Mouse (Mus musculus) kidney, postnatal 4 days (tissue): Measurements from ENCODE around the gene St8sia1.

Experiments used
- DNase-seq, 2 experiments: peaks; one replicate each; pipeline ENCODE4 v3.0.0; 2021; ENCODE audit warnings: mixed read lengths in 2 of 2

St8sia1 gene

DNA sequence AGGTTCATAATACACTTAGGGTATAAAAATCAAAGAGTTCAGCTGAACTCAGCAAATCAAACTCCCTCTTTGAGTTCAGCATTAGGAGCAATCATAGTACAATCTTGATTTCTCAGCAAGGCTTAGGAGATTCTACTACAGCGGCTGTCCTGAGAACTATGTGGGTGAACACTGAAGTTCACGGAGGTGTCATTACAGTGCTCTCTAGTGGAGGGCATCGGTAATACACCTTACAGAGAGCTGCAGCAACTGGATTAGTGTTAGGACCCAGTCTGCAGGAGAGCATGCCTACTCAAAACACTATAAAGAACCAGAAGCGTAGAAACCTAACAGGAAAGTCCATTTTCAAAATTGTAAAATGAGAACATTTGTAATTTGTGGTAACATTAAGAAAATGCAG is 178.9 kb downstream of the St8sia1 start:
- peak; percentile 63 to 66 for DNase-seq

- no peak for DNase-seq
Measured at GRCm38 (mm10) chr6:142781286-142781685, 183.0 kb downstream of the St8sia1 start.

DNA sequence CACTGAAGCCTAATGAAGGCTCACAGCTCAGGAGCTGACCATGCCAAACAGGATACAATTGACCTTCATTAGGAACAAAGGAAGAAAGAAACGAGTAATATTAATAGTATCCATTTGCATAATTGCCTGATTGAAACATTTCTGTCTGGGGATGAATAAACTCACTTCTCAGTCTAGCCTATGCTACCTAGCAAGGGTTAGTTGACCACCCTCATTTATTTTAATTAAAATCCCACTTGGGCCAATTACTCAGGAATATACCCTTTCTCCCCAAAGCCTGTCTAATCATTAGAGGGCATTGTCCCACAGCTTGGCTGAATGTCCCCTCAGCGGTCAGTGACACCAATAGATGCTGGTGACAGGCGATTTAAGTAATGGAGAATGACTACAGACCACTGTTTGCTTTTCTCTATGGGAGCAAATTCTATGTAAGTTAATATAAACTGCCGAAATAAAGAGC is 183.6 kb downstream of the St8sia1 start:
- DNase-seq, result no peak

DNA sequence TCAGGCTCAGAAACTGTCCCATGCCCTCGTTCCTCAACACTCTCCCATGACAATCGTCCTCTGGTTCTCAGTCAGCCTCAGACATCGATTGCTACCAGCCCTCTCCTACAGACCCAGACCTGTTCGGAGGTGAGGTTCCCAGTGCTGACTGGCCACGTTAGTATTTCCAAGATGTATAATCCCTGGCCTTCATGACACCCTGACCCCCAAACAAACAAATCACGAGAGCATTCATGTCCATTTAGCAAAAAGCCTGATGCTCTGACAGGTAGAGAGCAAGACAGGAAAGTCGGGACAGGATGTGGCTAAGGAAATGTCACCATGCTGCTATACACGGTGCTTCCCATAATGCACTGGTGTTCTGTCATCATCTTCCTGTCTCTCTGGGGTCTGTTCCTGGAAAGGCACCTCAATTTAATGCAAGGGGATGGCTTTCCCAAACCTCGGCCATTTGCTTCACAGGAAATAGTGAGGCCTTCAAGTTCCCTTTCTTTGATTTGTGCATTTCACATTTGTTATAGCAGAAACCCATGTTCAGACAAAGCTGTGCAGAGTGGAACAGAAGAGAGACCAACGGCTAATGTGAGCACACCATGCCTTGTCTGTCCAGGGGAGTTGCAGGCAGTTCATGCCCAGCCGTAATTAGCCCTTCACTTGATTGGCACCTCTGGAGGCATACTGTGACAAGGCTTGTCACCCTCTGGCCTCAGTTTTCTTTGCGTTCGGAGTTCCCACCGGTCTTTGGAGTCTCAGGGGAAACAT is 184.3 kb downstream of the St8sia1 start:
- no peak for DNase-seq

DNA sequence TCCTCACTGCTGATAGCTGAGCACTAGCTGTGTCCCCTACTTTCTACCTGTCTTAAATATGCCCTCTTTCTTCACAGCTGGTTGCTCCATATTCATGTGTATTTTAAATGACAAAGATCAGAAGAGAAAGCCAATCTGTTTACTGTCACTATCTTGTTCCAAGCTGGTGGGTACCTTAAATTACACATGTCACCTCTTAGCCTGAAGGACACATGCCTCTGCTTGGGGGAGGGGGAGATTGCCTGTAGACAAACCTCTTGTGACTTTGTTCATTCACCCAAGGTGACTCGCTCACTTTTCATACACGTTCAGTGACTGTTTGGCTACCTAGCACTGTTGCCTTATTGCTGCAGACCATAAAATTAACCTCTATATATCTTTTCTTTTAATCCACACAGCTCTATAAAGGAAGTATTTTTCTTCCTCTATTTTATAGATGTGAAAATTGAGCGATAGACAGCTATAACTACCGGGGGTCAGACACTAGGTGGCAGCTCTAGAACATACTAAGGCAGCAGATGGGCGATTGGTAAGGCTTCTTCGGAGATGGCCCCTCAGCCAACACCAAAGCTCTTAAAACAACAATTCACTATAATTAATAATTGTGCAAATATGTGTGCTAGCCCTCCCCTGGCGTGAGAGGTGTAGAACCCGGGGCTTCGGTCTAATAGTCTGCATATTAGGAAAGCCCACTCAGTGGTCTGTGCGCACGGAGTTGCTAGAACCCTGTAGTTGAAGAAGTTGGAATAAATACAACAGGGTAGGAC is 185.0 kb downstream of the St8sia1 start:
- DNase-seq, result peak; percentile 68 to 73

DNA sequence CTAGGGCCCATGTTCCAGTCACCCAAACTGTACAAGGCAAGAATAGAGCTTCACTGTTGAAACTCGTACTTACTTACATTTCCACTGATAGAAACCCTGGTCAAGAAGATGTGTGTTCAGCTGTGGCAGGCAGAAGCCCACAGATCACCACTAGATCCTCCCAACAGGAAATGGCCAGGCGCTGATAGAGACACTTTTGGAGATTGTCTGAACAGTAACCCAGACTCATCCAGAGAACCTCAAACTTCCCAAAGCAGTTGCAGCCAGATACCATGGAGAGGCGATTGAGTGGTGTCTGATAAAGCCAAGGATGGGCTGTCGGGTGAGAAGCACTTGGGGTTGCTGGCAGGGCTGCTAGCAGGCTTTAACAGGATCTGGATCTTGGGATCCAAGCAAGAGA is 187.3 kb downstream of the St8sia1 start:
- DNase-seq, result no peak

- no peak for DNase-seq
Measured at GRCm38 (mm10) chr6:142773566-142773965, 190.7 kb downstream of the St8sia1 start.

- DNase-seq, result peak; percentile 23 to 36
Measured at GRCm38 (mm10) chr6:142771643-142772042, 192.6 kb downstream of the St8sia1 start.
